Mouse (Mus musculus) megakaryocyte, embryonic 14.5 days (primary cell): Measurements from ENCODE around the gene Ssh3. TPM values are rescaled to one million over a fixed set of nuclear protein-coding genes. Genes with fewer than 3 reads are reported as not detected.

Experiments used
- H3K27me3 ChIP-seq: replicated peaks from 2 replicates; pipeline ENCODE3; 2012; ENCODE audit warnings: inconsistent platforms
- H3K36me3 ChIP-seq: replicated peaks from 2 replicates; pipeline ENCODE3; 2012; ENCODE audit warnings: low read length, inconsistent platforms, mixed read lengths
- H3K4me1 ChIP-seq: 2 replicates; pipeline ENCODE4 v1.6.1; 2012; ENCODE audit warnings: inconsistent platforms
- H3K4me3 ChIP-seq: replicated peaks from 2 replicates; pipeline ENCODE3; 2012; ENCODE audit warnings: moderate library complexity, mild to moderate bottlenecking, inconsistent platforms
- H3K9me3 ChIP-seq: 2 replicates; pipeline ENCODE4 v1.6.1; 2012; ENCODE audit warnings: inconsistent platforms
- FLI1 ChIP-seq: IDR thresholded peaks from 2 replicates; pipeline ENCODE4 v1.6.1; 2012; ENCODE audit warnings: low read length, inconsistent platforms, mixed read lengths
- GATA1 ChIP-seq: IDR thresholded peaks from 3 replicates; pipeline ENCODE4 v1.6.1; 2012; ENCODE audit warnings: mixed read lengths, low read length, inconsistent platforms, borderline replicate concordance
- polyA plus RNA-seq: library from polyadenylated mRNA; stranded (reverse); fragments of >175 nt; gene quantifications from 2 replicates; pipeline ENCODE4 v1.2.3, GENCODE M21; 2012; ENCODE audit warnings: low replicate concordance; ENCODE audit not compliant: insufficient read depth

Ssh3 gene
- 16.5 and 28.6 TPM in 2 replicates for polyA plus RNA-seq

DNA sequence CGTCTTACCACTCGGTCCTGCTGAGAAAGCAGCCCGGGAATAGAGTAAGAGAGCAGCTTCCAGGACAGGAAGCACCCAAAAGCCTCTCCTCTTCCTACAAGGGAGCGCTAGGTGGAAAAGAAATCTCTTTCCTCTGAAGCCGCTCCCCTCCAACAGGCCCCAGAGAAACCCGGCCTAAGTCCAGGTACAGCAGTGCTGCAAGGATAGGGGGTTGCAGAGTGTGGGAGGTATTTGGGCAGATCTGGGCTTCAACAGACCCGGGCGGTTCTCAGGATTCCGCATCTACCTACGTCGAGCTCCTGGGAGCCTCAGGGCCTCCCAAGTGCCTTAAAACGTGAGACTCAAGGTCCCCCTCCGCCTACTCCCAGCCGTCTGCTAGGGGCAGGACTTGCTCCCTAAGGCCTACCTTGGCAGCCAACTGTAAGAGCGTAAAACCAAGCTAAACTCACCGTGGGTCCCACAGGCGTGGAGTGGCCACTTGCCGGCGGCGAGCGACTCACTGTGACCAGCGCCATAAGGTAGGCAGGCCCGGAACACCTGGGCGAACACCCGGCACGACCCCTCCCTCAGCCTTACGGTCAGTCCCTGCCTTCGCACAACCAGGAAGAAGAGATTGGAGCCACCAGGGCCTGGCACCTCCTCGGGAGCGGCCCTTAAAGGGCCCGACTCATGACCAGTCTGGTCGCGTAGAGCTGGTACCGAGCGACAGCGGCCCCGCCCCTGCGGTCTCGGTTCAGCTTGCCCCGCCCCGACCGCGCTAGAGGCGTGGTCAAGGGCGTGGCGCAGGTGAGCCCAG lies at the start of gene Ssh3:
Gene Ssh3, minus strand, starts transcription at position 615 of the 796 bp plus-strand sequence.
- TF ChIP-seq FLI1 (no peak), GATA1 (no peak)
- H3K4me1 ChIP-seq = peaks cover 38% of the 10 kb centered on the region
- no peaks in the 10 kb centered on the region for H3K9me3 ChIP-seq
- H3K4me3 ChIP-seq = peak within 1 kb of the TSS; percentile 95
- peaks cover 21% of the 10 kb centered on the region for H3K27me3 ChIP-seq
- peaks cover 59% of the 10 kb centered on the region for H3K36me3 ChIP-seq

DNA sequence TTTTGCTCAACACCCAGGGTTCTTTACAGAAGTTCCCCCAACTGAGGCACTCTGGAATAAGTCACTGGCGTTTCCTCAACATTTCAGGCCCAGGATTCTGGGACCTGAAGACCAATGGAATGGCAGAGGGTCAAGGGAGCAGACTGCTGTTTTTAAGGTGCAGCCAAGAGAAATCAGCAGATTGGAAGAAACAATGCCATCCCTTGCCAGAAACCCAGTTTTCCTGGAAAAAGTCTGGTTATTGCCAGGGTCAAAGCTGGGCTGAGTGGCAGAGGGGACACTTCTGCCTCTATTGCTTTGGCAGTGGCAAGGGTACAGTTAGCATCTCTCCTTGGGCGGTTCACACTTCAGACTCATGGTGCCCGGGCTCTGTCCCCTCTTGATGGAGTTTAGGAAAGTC lies 48.2 kb upstream of the Ssh3 start:
- H3K36me3 ChIP-seq = peaks cover 74% of the 10 kb centered on the region
- no peak for TF ChIP-seq FLI1
- TF ChIP-seq GATA1 = no peak
- no peaks in the 10 kb centered on the region for H3K9me3 ChIP-seq

DNA sequence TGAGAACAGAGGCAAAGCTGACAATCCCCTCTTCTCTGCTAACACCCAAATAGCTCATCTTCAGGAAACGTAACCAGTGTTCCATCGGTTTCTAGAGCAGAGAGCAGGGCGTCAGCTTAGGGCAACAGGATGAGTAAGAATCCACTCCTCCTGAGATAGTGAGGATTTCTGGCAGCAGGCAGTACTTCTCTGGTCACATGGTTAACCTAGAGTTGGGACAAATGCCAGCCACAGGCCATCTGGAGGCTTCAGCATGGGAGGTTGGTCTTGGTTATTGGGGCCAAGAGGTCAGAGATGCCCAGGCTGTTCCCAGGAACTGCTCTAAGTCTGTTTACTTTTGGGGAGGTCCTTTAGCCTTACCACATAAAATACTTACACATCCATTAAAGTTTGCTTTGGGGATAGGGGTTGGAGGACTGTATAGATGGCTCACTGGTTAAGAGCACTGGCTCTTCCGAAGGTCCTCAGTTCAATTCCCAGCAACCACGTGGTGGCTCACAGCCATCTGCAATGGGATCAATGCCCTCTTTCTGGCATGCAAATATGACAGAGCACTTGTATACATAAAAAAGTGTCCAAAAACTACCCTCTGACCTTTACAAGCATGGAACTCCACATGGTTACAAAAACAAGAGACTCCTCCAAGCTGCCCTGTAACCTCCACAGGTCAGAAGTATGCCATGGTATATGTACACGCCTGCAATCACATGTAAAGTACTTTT lies 46.4 kb upstream of the Ssh3 start:
- Histone ChIP-seq H3K9me3 (no peaks in the 10 kb centered on the region), H3K4me1 (peaks cover 27% of the 10 kb centered on the region), H3K27me3 (no peaks in the 10 kb centered on the region), H3K36me3 (peaks cover 57% of the 10 kb centered on the region), H3K4me3 (no peak overlapping the region)
- TF ChIP-seq FLI1 = no peak
- no peak for TF ChIP-seq GATA1

More for the DNA sequence above, 48.2 kb upstream of the Ssh3 start:
- Histone ChIP-seq H3K4me3 (no peak overlapping the region), H3K4me1 (peaks cover 27% of the 10 kb centered on the region), H3K27me3 (no peaks in the 10 kb centered on the region)

DNA sequence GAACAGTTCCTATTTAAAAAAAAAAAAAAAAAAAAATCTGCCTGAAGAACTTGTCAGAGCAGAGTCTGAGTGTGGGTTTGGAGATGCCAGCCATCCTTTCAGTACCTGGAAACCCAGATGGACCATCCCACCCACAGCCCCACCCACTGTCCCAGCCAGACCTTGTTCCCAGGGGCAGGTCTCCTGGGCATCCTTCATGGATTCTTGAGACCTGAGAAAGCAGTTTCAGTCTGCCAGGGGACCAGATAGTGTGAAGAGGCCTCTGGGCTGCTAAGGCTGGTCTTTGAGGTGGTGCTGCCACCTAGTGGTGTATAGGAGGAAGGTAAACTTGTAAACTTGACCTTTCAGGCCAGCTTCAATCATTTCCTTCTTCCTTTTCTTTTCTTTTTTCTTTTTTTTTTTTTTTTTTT lies 40.8 kb upstream of the Ssh3 start:
- no peak overlapping the region for H3K4me3 ChIP-seq
- peaks cover 5% of the 10 kb centered on the region for H3K27me3 ChIP-seq
- no peaks in the 10 kb centered on the region for H3K9me3 ChIP-seq
- H3K4me1 ChIP-seq = peaks cover 16% of the 10 kb centered on the region
- TF ChIP-seq FLI1 (no peak), GATA1 (no peak)
- peaks cover 7% of the 10 kb centered on the region for H3K36me3 ChIP-seq

DNA sequence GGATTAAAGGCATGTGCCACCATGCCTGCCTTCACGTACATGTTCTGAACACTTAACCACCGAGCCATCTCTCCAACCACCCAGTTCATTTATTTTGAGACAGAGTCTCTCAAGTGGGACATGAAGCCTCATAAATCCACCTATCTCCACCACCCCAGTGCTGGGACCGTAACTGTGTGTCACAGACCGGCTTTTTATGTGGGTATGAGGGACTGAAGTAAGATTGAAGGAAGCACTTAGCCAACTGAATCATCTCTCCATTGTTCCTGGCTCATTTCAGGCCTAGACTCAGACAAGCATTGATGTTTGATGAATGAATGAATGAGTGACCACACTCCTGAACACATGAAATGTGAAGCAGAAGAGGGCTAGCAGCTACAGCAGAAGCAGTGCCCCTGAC lies 40.3 kb upstream of the Ssh3 start:
- Histone ChIP-seq H3K27me3 (peaks cover 5% of the 10 kb centered on the region), H3K4me3 (no peak overlapping the region), H3K4me1 (peaks cover 20% of the 10 kb centered on the region), H3K36me3 (peaks cover 5% of the 10 kb centered on the region), H3K9me3 (no peaks in the 10 kb centered on the region)
- TF ChIP-seq FLI1 = no peak
- no peak for TF ChIP-seq GATA1

DNA sequence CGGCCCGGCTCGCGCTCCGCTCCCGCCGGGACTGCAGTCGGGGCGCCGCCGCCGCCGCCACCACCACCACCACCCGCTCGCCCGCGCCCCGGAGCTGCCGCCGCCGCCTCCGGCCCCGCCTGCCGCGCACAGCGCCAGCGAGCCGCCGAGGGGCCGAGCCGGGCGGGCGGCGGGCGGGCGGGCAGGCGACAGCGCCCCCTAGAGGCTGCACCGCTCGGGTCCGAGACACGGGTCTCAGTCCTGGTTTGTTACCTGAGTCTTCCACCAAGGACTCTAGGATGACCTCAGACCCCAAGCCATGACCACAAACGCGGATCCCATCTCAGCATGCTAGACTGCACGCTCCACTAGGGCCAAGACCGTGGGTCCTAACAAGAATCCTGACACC lies 37.2 kb upstream of the Ssh3 start, which contains the start of gene Grk2:
Gene Grk2, minus strand, starts transcription at position 33 of the 388 bp plus-strand sequence.
- Histone ChIP-seq H3K9me3 (no peaks in the 10 kb centered on the region), H3K36me3 (peaks cover 15% of the 10 kb centered on the region), H3K27me3 (peaks cover 5% of the 10 kb centered on the region), H3K4me1 (peaks cover 52% of the 10 kb centered on the region), H3K4me3 (peak within 1 kb of the TSS; percentile 98)
- no peak for TF ChIP-seq GATA1
- no peak for TF ChIP-seq FLI1

DNA sequence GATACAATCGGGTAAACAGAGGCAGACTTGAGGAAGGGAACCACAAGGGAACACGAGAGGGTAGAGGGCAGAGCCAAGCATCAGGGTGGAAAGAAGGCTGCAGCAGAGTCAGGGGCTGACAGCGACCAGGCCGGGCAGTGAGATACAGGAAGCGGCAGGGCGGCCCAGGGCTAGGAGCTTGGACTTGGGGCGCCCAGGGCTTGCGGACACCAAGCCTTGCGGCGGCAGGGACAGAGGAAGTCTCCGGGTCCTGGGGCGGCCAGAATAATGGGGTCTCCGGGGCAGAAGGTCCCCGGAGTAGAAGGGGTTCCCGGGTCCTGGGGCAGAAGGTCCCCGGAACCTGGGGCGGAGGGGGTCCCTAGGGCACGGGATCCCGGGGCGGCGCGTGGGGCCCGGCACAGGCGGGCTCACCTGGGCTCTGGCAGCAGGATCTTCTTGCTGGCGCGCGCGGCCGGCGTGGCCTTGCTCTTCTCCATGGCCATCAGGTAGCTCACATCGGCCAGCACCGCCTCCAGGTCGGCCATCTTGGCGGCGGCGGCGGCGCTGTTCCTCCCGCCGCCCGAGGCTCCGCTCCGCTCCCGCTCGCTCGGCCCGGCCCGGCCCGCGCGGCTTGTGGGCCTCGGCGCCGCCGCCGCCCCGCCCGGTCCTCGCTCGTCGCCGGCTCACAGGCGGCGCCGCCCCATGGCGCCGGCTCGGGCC lies 36.7 kb upstream of the Ssh3 start:
- H3K9me3 ChIP-seq = no peaks in the 10 kb centered on the region
- H3K4me3 ChIP-seq = peak overlapping the region; percentile 98
- no peak for TF ChIP-seq GATA1
- TF ChIP-seq FLI1 = no peak
- peaks cover 57% of the 10 kb centered on the region for H3K4me1 ChIP-seq
- H3K27me3 ChIP-seq = peaks cover 5% of the 10 kb centered on the region
- H3K36me3 ChIP-seq = peaks cover 15% of the 10 kb centered on the region

DNA sequence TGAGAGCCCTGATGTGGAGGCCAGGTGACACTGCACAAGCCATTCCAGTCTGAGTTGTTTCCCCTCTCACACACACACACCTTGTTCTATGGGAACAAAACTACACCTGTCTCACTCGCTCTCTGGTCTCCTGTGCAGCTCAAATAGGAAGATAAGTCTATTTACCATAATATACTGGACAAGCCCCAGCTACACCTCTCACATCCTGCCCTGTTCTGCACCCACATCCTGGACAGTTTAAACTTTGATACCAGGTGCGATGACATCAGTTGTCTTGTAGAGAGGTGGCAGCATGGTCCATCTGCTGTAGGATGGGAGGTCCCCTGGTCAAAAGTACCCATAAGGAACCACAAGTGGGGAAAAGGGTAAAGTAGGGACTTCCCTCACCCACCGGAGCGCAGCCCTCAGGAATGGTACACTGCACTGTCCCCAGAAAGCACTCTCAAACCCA lies 35.9 kb upstream of the Ssh3 start:
- Histone ChIP-seq H3K27me3 (peaks cover 5% of the 10 kb centered on the region), H3K4me3 (peak overlapping the region; percentile 98), H3K9me3 (no peaks in the 10 kb centered on the region), H3K36me3 (peaks cover 15% of the 10 kb centered on the region), H3K4me1 (peaks cover 65% of the 10 kb centered on the region)
- TF ChIP-seq FLI1 = no peak
- TF ChIP-seq GATA1 = no peak

DNA sequence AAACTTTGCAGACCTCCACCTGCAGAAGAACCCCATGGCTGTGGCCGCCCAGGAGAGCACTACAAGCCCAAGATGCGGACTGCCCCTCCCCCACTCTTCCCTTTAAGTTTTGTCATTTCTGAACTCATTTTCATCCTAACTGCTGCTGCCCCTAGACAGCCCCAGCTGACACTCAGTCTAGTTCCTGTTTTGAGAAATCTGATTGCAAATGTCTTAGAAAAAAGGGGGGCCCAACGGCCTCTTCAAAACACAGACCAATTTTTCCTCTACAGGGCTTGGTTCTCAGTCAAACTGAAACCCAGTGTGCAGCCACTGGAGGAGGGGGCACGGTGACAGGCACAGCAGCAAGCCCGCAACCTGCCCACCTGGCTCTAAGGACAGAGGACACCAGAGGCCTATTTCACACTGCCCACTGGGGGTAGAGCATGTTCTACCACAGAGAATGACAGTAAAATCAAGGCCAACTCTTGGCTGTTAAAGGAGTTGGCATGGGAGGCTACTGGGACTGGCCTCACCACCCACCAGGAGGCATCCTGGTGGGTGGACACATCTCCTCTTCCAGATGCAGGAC lies 35.4 kb upstream of the Ssh3 start:
- H3K36me3 ChIP-seq = peaks cover 17% of the 10 kb centered on the region
- H3K4me1 ChIP-seq = peaks cover 65% of the 10 kb centered on the region
- no peak for TF ChIP-seq GATA1
- no peak for TF ChIP-seq FLI1
- peaks cover 5% of the 10 kb centered on the region for H3K27me3 ChIP-seq
- H3K9me3 ChIP-seq = no peaks in the 10 kb centered on the region
- H3K4me3 ChIP-seq = peak overlapping the region; percentile 98
